In genomic region chr8:125337444-125338077, GRCm38 (mm10) we compare ENCODE assay signal across 10 mouse cellular contexts.
DNase-seq lines count a peak whose midpoint lies in the region; ATAC-seq lines count a peak whose summit lies in the region.
"Had no signal": no experiment of that assay in that cellular context is flagged by ENCODE, and none has a peak within 500 bp of the region (broad histone marks: within the 10 kb centered on the region; RNA-seq: fewer than 3 reads in every experiment).

No protein-coding gene starts in this region.

- peak overlapping the region; percentile 2; the same call in 1 of the 2 replicates for H3K9ac ChIP-seq in kidney, embryonic 16.5 days (replicated peaks; ENCODE audit: low read length)
- H3K9ac ChIP-seq in neural tube, embryonic 13.5 days = no peak overlapping the region
- H3K9ac ChIP-seq: hindbrain, embryonic 13.5 days; neural tube, embryonic 12.5 days had no signal

- no peak for ATAC-seq in kidney, embryonic 16.5 days (ENCODE audit: low FRiP score, low TSS enrichment)
- ATAC-seq in neural tube, embryonic 13.5 days (ENCODE audit: low read depth) = 0 out of 2 replicates have a peak, but pooled peaks have one; percentile 36

- H3K4me2 ChIP-seq in kidney, embryonic 16.5 days (replicated peaks; ENCODE audit: low read depth, low read length) = peak overlapping the region; percentile 11; the same call in 1 of the 2 replicates
- 0 out of 2 replicates have a peak overlapping the region, but pooled peaks have one; percentile 4 for H3K4me2 ChIP-seq in neural tube, embryonic 13.5 days
- H3K4me2 ChIP-seq: hindbrain, embryonic 13.5 days; neural tube, embryonic 12.5 days had no signal

- no peak overlapping the region for H3K27ac ChIP-seq in kidney, embryonic 16.5 days (ENCODE audit: low read length)
- H3K27ac ChIP-seq in neural tube, embryonic 13.5 days (replicated peaks) = no peak overlapping the region
- H3K27ac ChIP-seq: neural tube, embryonic 12.5 days had no signal

- peaks cover 33% of the 10 kb centered on the region for H3K4me1 ChIP-seq in kidney, embryonic 16.5 days (ENCODE audit: insufficient read depth, low read length)
- H3K4me1 ChIP-seq in neural tube, embryonic 13.5 days (replicated peaks) = peaks cover 38% of the 10 kb centered on the region

- H3K9me3 ChIP-seq in kidney, embryonic 16.5 days (ENCODE audit: low read length) = 0 out of 2 replicates have a peak, but pooled peaks cover 3% of the 10 kb centered on the region
- no peaks in the 10 kb centered on the region for H3K9me3 ChIP-seq in neural tube, embryonic 13.5 days
- H3K9me3 ChIP-seq: neural tube, embryonic 12.5 days had no signal

- no peak overlapping the region for H3K4me3 ChIP-seq in kidney, embryonic 16.5 days (ENCODE audit: low read length)
- H3K4me3 ChIP-seq in neural tube, embryonic 13.5 days = no peak overlapping the region
- H3K4me3 ChIP-seq: erythroblast, embryonic 14.5 days; hindbrain, embryonic 13.5 days; neural tube, embryonic 12.5 days had no signal

- DNase-seq in kidney, postnatal 14 days = no peak
- DNase-seq in CD8-positive naive resting alpha-beta T cell, adult 2 months (ENCODE audit: low read depth in 2 of 2, low spot score in 2 of 2) = peak; percentile 32 to 61
- DNase-seq in brain, adult 2 months (ENCODE audit: low read depth, low spot score) = peak; percentile 35
- DNase-seq in frontal cortex, postnatal 14 days (ENCODE audit: low spot score in 2 of 2) = no peak
- no peak for DNase-seq in layer of hippocampus, adult 9-10 months (ENCODE audit: low spot score)

- no peaks in the 10 kb centered on the region for H3K27me3 ChIP-seq in kidney, embryonic 16.5 days (ENCODE audit: insufficient read depth, low read length)
- H3K27me3 ChIP-seq in neural tube, embryonic 13.5 days = peaks cover 89% of the 10 kb centered on the region

- 20% methylated on average over 18 of the region's 18 CpGs for WGBS in kidney, embryonic 16.5 days
- WGBS in neural tube, embryonic 13.5 days = 32% methylated on average over 18 of the region's 18 CpGs

- no peaks in the 10 kb centered on the region for H3K36me3 ChIP-seq in kidney, embryonic 16.5 days (ENCODE audit: insufficient read depth, low read length)
- H3K36me3 ChIP-seq in neural tube, embryonic 13.5 days = no peaks in the 10 kb centered on the region
- H3K36me3 ChIP-seq: hindbrain, embryonic 13.5 days; neural tube, embryonic 12.5 days had no signal

Comparison
In these comparisons a context has a peak if more than half of its experiments do, and no peak if none do; other contexts are left out.
1. DNase-seq: peak in CD8-positive naive resting alpha-beta T cell, adult 2 months (2 of 2) and brain, adult 2 months (single experiment); none in kidney, postnatal 14 days (single experiment), frontal cortex, postnatal 14 days (0 of 2) and layer of hippocampus, adult 9-10 months (single experiment).